Mouse (Mus musculus): ENCODE measurements around the gene Adcy3. TPM values are rescaled to one million over a fixed set of nuclear protein-coding genes. Genes with fewer than 3 reads are reported as not detected.
"Not testable (repeated sequence)": the region's sequence is repeated elsewhere in the genome, so short reads cannot be mapped to it uniquely, and the experiment has no call there.

Adcy3 gene
- total RNA-seq, 2 experiments from 2014 or later: 50.4 to 51.7 TPM

DNA sequence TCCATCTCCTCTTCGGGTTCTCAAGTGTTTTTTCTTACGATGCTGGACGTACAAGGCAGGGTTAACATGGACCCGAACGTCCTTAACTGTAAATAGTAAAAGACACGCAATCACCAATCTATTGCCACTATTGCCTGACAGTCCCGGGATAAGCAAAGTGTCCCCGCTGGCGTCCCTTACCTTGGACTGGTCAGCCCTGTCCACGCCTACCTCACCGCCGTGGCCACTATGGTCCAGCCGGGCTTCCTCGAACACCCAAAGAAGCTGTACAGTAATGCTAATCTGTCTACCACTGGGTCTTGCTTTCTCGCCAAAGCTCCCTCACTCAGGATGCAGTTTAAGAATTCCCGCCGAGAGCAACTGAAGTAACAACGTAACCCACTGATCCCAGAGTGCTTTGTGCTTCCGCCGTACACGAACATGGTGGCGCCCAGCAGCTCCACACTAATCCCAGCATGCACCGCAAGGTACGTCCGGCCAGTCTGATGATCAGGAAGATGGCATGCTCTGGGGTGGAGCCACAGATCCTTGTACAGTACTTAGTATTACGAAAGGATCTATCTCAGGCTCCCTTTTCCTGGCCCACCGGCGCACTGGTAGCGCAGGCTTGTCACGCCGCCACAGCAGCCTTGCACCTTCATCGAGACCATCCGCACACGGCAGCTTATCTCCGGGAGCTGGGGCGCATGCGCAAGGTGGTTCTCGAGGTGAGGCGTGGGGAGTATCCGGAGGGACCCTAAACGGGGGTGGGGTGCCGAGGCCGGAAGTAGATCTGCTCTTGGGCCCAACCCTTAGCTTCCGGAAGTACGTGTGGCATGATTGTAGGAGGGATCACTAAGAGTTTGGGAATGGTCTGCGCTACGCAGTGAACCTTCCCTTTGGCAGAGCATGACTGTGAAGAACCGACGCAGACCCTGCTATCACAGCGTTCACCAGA lies 100.9 kb downstream of the Adcy3 start, which contains the start of the genes Ptrhd1 and Cenpo:
TSS of gene Ptrhd1 (plus strand) at position 456 of the 937 bp plus-strand sequence.
TSS of gene Cenpo (minus strand) at position 723 of the 937 bp plus-strand sequence.
- DNase-seq (ENCODE audit: extremely low spot score in 1 of 2, low spot score in 1 of 2): peak; percentile 79 to 97

DNA sequence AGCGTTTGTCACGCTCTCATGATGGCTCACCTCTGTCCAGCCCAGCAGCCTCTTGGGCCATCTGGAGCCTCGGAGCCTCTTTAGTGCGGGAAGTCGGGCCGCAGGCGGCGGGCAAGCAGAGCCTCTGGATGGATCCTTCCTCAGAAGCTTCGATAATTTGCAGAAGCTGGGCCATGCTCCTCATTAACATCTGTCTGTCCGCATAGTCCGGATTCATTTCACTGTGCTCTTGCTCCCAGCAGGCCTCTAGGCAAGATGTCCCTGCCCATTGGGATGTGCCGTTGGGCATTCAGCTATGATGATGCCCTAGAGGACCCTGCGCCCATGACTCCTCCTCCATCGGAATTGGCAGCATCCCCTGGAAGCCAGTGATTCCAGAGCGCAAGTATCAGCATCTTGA lies 104.6 kb downstream of the Adcy3 start:
- DNase-seq (ENCODE audit: extremely low spot score in 1 of 2, low spot score in 1 of 2): no peak

DNA sequence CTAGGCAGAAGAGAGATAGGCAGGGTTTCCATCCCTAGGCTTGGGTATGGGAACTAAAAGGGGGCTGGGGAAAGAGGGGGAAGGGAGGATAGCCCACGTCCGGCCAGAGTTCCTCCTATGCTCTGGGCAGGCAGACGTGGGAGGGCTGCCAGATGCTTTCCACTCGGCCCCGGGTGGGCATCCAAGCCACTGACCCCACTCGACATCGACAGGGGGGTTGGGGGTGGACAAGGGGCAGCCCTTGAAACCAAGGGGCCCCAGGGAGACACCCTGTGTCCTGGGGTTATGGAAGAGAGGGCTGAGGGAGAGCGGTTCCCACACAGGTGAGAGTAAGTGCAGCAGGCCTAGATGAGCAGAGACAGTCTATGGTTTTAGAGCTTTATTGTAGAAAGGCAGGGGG lies 107.4 kb downstream of the Adcy3 start:
- DNase-seq (ENCODE audit: extremely low spot score in 1 of 2, low spot score in 1 of 2): not testable (repeated sequence)

DNA sequence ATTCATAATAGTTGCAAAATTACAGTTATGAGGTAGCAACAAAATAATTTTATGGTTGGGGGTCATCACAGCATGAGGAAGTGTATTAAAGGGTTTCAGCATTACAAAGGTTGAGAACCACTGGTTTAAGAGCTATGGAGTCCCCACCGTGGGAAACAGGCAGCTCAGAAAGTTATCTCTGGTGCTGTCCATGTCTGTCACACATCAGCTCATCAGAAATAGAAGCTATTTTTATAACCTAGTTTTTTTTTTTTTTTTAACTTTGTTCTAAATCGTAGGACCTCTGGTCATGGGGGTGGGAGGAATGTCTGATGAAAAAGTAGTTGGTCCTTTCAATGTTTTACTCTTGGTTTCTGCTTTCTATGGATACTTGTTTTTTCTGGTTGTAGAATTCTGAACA lies 110.9 kb downstream of the Adcy3 start:
- no peak for DNase-seq (ENCODE audit: extremely low spot score in 1 of 2, low spot score in 1 of 2)

DNA sequence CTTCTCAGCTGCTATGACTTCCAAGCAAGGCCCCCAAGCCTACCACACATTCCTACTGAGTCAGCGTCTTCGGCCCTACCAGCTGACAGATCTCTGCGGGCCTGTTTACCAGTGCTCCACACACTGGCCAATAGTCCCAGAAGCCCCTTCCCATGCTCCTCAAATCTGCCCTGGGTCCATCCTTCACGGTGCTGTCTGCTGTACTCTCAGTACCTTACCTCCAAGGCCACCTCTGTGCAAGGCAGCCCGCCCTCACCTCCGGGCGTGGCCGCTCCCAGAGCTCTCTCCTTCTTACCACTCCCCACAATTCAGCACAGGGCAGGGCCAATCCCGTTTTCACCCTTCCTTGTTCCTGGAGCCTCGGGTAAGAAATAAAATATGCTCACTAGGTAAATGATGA lies 112.8 kb downstream of the Adcy3 start:
- DNase-seq (ENCODE audit: extremely low spot score in 1 of 2, low spot score in 1 of 2): no peak

DNA sequence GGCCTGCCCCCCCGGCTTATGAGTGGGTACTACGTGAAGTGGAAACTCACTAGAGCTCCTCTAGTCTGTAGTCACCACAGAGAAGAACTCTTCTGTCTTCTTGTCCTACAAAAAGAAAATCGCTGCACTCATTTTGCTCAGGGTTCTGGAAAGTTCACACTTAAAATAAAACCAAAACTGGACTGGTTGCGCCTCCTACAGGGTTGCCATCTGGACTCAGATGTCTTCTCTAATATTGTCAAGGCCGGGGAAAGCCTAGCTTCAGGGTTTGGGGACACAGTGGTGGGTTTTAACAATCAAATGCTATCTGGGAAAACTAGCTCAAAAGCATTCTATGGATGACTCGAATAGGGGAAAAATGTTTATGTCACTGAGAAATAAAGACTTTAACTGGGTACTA lies 116.9 kb downstream of the Adcy3 start:
- DNase-seq (ENCODE audit: extremely low spot score in 1 of 2, low spot score in 1 of 2): no peak

DNA sequence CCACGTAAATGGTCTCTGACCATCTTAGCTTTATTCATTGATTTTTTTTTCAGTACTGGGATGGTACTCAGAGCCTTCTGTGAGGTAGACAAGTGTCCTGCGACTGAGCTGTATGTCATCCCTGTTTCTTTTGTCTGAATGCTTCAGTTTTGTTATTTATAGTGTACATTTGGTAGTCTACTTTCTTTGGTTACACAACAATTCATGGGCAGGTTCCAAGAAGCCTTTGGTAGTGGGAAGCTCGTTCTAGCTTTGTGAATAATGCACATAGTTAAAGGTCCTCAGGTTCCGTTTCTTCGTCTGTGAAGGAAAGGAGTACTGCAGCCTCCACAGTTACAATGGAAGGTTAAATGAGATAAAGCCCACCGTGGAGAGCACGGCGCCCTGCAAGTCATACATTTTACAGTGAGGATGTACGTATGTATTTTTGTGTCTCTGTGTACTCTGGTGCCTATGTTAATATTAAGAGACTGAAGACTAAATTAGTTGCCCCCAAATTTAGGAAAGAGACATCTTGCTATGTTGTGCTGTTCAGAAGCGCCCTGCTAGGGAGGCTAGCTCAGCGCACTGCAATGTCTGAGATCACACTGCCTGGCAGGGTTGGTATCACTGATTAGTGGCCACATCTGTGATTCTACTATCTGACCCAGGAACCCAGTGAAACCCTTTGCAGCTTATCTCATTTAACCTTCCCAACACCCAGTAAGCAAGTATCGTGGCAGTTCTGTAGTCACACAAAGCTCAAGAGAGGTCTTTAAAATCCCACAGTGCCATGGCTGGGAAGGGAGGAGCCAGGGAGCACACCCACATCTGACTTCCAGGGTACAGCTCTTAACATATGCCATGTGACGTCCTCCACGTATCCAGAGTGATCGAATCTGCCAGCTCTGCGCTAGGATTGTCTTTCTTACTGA lies 120.1 kb downstream of the Adcy3 start:
- no peak for DNase-seq (ENCODE audit: extremely low spot score in 1 of 2, low spot score in 1 of 2)

Other genes starting within 250 kb of the Adcy3 start
- 1 to 10 TPM; 3.0 to 3.2 TPM for gene Pomc, start 178.2 kb upstream of the Adcy3 start, total RNA-seq (2021)
- 10 to 100 TPM; 85.6 to 91.8 TPM for gene Efr3b, start 94.2 kb upstream of the Adcy3 start, total RNA-seq (2021)
- 10 to 100 TPM; 86.7 to 87.9 TPM for gene Dnajc27, start 50.5 kb upstream of the Adcy3 start, total RNA-seq (2021)
- gene Ptrhd1, start 100.9 kb downstream of the Adcy3 start, total RNA-seq (2021): 10 to 100 TPM in 1 of 2 experiments, 1 to 10 TPM in 1; 8.5 to 10.1 TPM
- 1 to 10 TPM; 3.4 to 4.6 TPM for gene Cenpo, start 101.2 kb downstream of the Adcy3 start, total RNA-seq (2021)

All from layer of hippocampus, postnatal 25 days (tissue).